Mouse (Mus musculus) thymus, postnatal 36 days (tissue): ENCODE data around the gene Adss.

Experiments used
- DNase-seq, 2 experiments: peaks; one replicate each; pipeline ENCODE4 v3.0.0; 2022; ENCODE audit warnings: mixed read lengths in 2 of 2

Gene Adss

GRCm38 (mm10) chr1:177727883-177728525 is 68.3 kb downstream of the Adss start:
- no peak for DNase-seq

GRCm38 (mm10) chr1:177726870-177727269 is 69.4 kb downstream of the Adss start:
- DNase-seq: no peak

GRCm38 (mm10) chr1:177723786-177724185 is 72.5 kb downstream of the Adss start:
- DNase-seq: no peak

GRCm38 (mm10) chr1:177719029-177719427 is 77.3 kb downstream of the Adss start:
- DNase-seq: no peak

- DNase-seq: no peak
Measured at GRCm38 (mm10) chr1:177718340-177719028, 77.8 kb downstream of the Adss start.

- DNase-seq: no peak
Measured at GRCm38 (mm10) chr1:177717057-177717835, 79.1 kb downstream of the Adss start.

- no peak for DNase-seq
Measured at GRCm38 (mm10) chr1:177716448-177716847, 79.9 kb downstream of the Adss start.

GRCm38 (mm10) chr1:177714397-177715012 is 81.8 kb downstream of the Adss start:
- DNase-seq: no peak

GRCm38 (mm10) chr1:177713635-177714396 is 82.5 kb downstream of the Adss start:
- DNase-seq: no peak
